Mouse (Mus musculus) left cerebral cortex, adult 9 months (tissue): Measurements from ENCODE around the gene Rsph9.
A peak's percentile ranks its signal among the peaks of the same experiment; 100 is the strongest.

Experiments used
- DNase-seq, 2 experiments: peaks; one replicate each; pipeline ENCODE4 v3.0.0; 2022; ENCODE audit warnings: low spot score in 2 of 2

Rsph9 gene

DNA sequence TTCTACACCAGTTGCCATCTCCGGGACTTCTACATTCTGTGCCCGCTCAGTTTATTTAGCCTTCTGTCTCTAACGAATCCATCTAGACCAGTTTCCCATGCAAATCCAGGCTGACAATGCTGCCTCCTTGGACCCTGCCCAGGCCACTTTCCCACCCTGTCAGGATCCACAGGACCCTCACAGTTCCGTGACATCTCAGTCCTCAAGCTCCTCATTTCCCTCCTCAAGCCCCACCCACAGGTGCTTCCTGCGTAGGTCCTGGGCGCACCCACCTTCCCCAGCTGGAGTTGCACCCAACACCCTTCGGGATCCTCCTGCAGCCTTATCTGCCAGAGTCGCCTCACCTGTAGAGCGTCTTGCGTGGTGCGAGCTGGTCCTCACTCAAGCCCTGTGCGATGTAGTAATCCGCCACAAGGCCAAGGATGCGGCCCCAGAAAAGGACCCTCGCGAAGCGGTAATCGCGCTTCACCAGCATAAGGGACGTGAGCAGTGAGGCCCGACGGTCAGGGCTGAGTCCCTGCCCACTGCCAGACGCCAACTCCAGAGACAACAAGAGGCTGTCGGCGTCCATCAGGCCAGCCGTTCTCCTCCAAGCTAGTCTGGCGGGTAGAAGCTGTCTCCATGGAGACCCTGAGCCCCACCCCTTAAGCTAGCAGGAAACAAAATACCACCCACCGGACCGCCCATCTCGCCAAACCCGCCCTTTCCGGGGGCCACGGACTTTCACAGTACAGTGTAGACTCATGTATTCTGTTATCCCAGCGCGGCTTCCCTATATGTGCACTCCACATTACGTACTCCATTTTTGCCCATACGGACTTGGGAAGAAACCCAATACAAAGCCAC, at the start of gene Rsph9:
TSS of gene Rsph9 (minus strand) at position 639 of the 846 bp plus-strand sequence.
- DNase-seq, result peak in 1 of 2 experiments; percentile 86

- no peak for DNase-seq
These were observed 44.8 kb upstream of the Rsph9 start for GRCm38 (mm10) chr17:46188829-46189228.

GRCm38 (mm10) chr17:46182273-46182672, 38.3 kb upstream of the Rsph9 start:
- no peak for DNase-seq

- DNase-seq, result no peak
These were observed 26.5 kb upstream of the Rsph9 start for GRCm38 (mm10) chr17:46170538-46170937.

- no peak for DNase-seq
These were observed 24.8 kb upstream of the Rsph9 start for GRCm38 (mm10) chr17:46168768-46169167.

- DNase-seq, result no peak
These were observed 24.3 kb upstream of the Rsph9 start for GRCm38 (mm10) chr17:46168318-46168717.

DNA sequence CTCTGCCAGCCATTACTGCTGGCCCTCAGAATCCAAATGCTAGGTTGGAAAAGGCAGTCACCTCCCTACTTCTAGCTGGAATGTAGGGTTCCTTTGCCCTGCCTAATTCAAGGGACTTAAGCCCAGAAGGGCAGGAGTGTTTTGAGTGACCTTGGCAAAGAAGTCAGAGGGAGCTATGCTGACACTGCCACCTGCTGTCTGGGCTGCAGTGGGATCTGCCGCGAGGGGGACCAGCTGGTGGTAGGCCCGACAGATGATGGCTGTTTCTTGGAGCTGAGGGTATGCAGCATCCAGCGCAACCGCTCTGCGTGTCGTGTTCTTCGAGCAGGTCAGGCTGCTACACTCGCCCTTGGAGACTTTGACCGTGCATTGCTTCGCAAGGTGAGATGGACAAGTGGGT, 23.0 kb upstream of the Rsph9 start:
- no peak for DNase-seq

- DNase-seq, result no peak
These were observed 22.3 kb upstream of the Rsph9 start for GRCm38 (mm10) chr17:46166270-46166669.

DNA sequence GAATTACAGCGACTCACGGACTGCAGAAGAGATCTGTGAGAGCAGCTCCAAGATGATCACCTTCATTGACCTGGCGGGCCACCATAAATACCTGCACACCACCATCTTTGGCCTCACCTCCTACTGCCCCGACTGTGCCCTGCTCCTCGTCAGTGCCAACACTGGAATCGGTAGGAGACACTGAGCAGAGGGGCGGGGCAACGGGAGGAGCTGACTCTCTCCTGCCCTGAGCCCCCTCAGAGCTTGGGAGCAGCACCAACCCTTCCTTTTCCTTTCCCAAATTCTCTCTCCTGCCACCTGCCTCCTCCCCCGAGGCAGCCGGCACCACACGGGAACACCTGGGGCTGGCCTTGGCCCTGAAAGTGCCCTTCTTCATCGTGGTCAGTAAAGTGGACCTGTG, 21.4 kb upstream of the Rsph9 start:
- DNase-seq, result no peak

DNA sequence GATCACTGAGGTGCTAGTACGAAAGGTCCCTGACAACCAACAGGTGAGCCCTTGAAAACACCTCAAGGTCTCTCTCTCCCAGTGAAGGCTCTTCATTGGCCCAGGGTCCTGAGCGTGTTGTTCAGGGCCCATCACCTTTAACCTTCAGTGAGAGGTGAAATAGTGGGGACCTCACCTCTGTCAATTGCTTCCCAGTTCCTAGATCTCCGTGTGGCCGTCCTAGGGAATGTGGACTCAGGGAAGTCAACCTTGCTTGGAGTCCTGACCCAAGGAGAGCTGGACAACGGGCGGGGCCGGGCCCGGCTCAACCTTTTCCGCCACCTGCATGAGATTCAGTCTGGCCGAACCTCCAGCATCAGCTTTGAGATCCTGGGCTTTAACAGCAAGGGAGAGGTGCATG, 20.8 kb upstream of the Rsph9 start:
- no peak for DNase-seq

- no peak for DNase-seq
These were observed 20.3 kb upstream of the Rsph9 start for GRCm38 (mm10) chr17:46164301-46164700.

GRCm38 (mm10) chr17:46162951-46163421, 19.0 kb upstream of the Rsph9 start:
- no peak for DNase-seq

GRCm38 (mm10) chr17:46162551-46162950, 18.5 kb upstream of the Rsph9 start:
- no peak for DNase-seq

DNA sequence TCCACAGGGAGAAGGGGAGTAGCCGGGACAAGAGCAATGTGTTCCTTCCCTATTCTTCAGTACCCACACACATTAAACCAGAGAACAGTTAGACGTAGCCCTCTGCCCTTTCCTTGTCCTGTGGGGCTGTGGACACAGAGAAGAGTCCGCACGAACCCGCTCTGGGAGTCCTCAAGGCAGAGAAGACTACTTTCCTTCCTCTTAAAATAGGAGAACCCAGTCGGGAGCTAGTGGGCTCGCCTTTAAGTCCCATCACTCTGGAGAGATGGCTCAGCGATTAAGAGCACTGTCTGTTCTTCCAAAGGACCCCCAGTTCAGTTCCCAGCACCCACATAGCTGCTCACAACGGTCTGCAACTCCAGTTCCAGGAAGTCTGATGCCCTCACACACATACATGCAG, 17.7 kb upstream of the Rsph9 start:
- DNase-seq, result no peak

- DNase-seq, result no peak
These were observed 17.2 kb upstream of the Rsph9 start for GRCm38 (mm10) chr17:46161179-46161578.

DNA sequence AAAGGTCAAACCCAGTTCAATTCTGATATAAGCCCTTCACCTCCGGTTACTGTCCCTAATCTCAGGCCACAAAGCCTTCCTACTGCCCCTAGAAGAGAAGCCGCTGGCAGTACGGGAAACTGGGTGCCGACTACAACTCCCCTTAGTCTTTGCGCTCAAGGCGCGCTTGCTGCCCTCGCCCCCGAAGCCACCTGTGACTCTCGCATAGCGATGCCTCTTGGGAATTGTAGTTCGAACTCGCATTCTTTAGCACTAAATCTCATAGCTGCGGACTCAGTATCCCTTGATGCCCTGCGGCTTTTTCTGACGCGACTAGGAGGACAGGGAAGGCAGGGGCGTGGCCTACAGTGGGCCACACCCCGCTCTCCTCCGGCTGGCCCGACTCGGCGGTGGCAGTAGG, 16.7 kb upstream of the Rsph9 start, which contains the start of gene Gtpbp2:
TSS of gene Gtpbp2 (plus strand) at position 347 of the 400 bp plus-strand sequence.
- peak; percentile 98 to 99 for DNase-seq

- DNase-seq, result peak; percentile 76 to 91
These were observed 16.2 kb upstream of the Rsph9 start for GRCm38 (mm10) chr17:46160090-46160662.

- DNase-seq, result no peak
These were observed 15.2 kb upstream of the Rsph9 start for GRCm38 (mm10) chr17:46159236-46159635.

DNA sequence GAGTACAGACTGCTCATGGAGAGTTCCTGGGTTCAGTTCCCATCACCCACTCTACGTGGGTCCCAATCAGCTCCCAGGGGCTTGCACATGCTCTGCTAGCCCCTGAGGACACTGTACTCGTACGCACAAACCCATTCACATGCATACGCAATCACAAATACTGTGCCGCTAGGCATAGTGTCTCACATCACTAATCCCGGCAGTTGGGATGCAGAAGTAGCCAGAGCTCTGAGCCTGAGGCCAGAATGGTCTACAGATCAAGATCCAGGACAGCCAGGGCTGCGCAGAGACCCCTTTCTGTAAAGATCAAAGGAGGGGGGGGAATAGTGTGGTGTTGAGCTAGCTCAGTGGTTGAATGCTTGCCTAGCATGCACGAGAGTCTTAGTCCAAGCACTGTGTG, 13.1 kb upstream of the Rsph9 start:
- no peak for DNase-seq

DNA sequence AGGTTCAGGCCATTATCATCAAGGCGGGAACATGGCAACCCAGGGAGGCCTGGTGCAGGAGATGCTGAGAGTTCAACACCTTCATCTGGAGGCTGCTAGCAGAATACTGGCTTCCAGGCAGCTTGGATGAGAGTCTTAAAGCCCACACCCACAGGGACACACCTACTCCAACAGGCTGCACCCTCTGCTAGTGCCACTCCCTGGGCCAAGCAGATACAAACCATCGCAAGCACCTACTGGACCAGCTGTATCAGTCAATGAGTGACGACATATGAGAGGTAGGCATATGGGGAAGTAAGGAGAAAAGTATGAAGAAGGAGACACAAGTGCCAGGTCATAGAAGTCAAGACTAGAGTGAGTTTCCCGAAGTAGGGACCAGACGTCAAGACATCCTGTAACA, 12.7 kb upstream of the Rsph9 start:
- no peak for DNase-seq

DNA sequence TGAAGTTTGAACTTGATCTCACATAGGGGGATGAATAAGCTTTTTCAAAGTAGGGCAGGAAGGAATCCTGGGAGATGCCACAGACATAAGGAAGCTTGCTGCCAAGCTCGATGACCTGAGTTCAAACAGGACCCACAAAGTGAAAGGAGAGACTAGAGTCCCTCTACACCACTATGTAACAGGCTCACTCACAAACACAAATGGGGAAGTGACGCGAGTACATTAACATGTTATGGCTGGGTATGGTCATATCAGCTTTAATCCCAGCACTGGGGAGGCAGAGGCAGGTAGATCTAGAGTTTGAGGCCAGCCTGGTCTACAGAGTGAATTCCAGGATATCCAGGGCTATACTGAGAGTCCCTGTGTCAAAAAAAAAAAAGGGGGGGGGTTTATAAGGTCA, 10.3 kb upstream of the Rsph9 start:
- DNase-seq, result no peak

DNA sequence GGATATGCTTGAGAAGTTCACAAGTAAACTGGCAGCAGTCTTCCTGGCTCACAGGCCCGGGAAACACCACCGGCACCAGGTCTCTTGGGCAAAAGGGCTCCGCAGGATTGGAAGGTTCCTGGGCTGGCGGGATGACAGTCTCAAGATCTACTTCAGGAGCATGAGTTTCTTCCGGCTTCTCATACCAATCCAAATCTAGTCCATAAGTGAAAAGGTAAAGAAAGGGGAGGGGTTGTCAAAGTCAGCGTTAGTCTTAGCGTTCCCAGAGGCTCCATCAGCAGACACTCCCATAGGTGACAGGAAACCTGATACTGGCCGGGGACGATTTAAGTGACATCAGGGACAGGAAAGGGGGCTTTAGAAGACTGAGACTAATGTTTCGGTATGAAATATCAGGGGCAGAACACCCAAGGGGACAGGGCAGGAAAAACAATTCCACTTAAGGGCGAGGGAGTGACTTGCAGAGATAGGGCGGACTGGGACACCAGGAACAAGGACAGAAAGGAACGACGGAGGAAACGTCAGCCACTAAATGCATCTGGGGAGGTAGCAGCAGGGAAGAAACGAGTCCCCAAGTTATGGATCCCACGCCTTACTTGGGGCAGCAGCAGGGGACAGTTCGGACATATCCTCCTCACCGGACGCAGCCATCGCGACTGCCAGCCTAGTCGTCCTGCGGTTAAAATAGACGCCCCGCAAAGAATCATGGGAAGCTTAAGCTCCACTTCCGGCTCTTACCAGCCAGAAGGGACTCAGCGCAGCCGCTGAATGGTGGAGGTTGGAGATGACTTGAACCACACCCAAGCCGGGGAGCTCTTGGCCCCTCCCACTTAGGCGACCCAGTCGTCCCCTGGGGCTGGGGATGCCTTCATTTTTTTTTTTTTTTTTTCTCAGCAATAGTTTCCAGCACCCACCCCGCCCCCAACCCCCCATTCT, 9.1 kb upstream of the Rsph9 start, which contains the start of gene Mad2l1bp:
TSS of gene Mad2l1bp (minus strand) at position 707 of the 936 bp plus-strand sequence.
- DNase-seq, result peak; percentile 80 to 89
